Mouse (Mus musculus) megakaryocyte, embryonic 14.5 days (primary cell): ENCODE measurements at regions not wholly inside any gene's neighbourhood (a gene's known extent, or its start where the extent isn't known, plus 50 kb on each side); places are given as distances from the start of the nearest gene placed in this dataset.
"Not testable (repeated sequence)": the region's sequence is repeated elsewhere in the genome, so short reads cannot be mapped to it uniquely, and the experiment has no call there.

Experiments used
- H3K27me3 ChIP-seq: replicated peaks from 2 replicates; pipeline ENCODE3; 2012; ENCODE audit warnings: inconsistent platforms
- H3K36me3 ChIP-seq: replicated peaks from 2 replicates; pipeline ENCODE3; 2012; ENCODE audit warnings: low read length, inconsistent platforms, mixed read lengths
- H3K4me1 ChIP-seq: 2 replicates; pipeline ENCODE4 v1.6.1; 2012; ENCODE audit warnings: inconsistent platforms
- H3K4me3 ChIP-seq: replicated peaks from 2 replicates; pipeline ENCODE3; 2012; ENCODE audit warnings: moderate library complexity, mild to moderate bottlenecking, inconsistent platforms
- H3K9me3 ChIP-seq: 2 replicates; pipeline ENCODE4 v1.6.1; 2012; ENCODE audit warnings: inconsistent platforms
- FLI1 ChIP-seq: IDR thresholded peaks from 2 replicates; pipeline ENCODE4 v1.6.1; 2012; ENCODE audit warnings: low read length, inconsistent platforms, mixed read lengths
- GATA1 ChIP-seq: IDR thresholded peaks from 3 replicates; pipeline ENCODE4 v1.6.1; 2012; ENCODE audit warnings: mixed read lengths, low read length, inconsistent platforms, borderline replicate concordance

DNA sequence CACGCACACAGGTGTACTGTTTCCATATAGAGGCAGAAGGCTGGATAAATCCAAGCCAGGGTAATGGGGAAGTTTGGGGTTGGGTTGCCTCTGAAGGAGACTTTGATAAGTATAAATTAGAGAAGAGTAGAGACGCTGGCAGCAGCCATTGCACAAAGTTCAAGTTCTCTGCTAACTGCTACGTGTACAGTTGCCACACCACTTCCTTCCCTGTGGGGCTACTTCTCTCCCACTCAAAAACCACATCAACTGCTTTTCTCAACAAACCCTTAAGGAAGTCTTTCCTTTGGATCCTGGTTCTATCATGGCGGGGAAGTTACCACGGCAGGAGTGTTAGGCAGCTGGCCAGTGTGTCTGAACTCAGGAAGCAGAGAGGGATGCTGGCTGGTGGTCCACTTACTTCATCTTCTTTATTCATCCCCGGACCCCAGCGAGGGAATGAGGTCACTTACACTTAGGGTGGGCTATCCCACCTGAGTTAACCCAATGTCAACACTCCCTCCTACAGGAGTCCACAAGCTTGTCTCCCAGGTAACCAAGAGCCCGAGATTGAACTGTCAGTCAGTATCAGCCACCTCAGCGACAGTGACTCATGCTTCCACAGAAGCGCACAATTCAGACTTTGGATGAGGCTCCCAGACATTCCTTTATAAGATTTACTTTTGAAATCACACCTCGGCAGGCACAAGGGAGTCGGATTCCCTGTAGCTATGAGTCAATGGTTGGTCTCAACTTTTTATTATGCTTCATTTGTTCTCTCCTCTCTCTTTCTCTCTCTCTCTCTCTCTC lies 84.3 kb downstream of the Rassf10 start:
- H3K9me3 ChIP-seq = no peaks in the 10 kb centered on the region
- H3K36me3 ChIP-seq = no peaks in the 10 kb centered on the region
- H3K4me1 ChIP-seq = no peaks in the 10 kb centered on the region
- peaks cover 2% of the 10 kb centered on the region for H3K27me3 ChIP-seq
- TF ChIP-seq FLI1 (no peak), GATA1 (no peak)
- H3K4me3 ChIP-seq = no peak overlapping the region

DNA sequence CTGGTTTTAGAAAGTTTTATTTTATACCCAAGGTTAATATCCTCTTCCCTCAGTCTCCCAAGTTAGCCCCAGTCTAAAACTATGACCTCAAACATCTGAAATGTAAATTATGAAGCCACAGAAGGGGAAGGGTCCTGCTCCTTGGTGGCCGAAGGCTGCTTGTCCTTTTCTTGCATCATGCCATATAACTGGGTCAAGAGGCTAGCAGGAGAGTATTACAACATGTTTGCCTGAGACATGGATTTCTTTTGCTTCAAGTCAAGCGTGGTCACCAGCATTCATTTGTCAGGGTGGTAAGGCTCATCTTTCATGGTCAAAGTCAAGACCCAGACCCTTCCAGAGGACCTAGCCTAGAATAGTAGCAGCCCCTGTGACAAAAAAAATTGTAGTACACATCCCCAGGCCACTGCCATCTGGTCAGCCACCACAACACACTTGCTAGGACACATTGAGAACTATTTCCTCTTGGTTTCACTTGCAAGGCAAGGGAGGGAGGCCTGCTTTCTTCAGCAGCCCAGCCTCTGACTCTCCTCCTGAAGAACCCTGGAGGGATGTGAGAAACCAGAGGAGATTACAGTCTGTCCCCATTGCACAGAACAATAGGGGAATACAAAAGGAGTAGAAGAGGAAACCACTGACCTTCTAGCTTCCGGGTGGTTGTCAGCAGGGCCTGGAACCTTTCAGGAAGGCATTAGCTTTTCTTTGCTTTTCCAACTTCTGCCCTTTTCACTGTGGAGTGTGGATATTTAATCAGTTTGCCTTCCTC lies 85.3 kb downstream of the Rassf10 start:
- no peak overlapping the region for H3K4me3 ChIP-seq
- peaks cover 2% of the 10 kb centered on the region for H3K27me3 ChIP-seq
- TF ChIP-seq GATA1 = no peak
- no peak for TF ChIP-seq FLI1
- H3K36me3 ChIP-seq = no peaks in the 10 kb centered on the region
- no peaks in the 10 kb centered on the region for H3K4me1 ChIP-seq
- no peaks in the 10 kb centered on the region for H3K9me3 ChIP-seq

DNA sequence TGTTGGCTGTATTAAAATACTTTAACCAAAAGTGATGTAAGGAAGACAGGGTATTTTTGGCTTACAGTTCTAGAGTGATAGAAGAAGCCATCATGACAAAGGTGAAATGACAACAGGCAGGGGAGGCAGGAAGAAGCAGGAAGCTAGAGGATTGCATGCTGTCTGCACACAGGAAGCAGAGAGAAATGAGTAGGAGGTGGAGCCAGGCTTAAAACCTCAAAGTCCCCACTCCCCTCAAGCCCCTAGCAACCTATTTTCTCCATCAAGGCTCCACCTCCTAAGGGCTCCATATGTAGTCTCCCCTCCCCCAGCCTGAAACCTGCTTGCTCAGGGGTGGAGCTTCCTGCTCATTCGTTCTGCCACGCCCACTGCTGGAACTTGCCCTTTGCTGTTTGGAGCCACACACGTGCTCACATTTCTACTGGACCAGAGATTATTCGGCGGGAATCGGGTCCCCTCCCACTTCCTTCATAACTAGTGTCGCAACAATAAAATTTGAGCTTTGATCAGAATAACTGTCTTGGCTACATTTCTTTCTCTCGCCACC lies 91.9 kb downstream of the Rassf10 start:
- H3K9me3 ChIP-seq, H3K27me3 ChIP-seq, H3K4me3 ChIP-seq, H3K4me1 ChIP-seq, H3K36me3 ChIP-seq: not testable (repeated sequence)

DNA sequence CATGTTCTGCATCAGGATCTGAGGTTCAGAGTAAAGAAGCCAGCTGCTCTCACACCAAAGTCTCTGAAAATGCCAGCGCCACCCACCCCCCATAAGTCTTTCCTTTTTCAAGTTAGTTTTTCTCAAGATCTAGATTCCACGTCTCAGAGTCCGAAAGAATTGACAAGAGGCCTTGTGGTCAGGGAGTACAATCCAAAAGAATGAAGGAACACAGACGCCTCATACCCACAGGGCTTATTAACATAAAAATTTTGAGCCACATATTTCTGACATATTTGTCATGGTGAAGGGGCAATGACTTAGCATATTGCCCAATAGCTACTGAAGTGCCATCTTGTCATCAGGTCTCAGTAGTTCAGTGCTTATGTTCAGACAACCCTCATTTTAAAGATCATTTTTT lies 92.6 kb downstream of the Rassf10 start:
- Histone ChIP-seq H3K27me3 (no peaks in the 10 kb centered on the region), H3K9me3 (no peaks in the 10 kb centered on the region), H3K36me3 (no peaks in the 10 kb centered on the region), H3K4me1 (no peaks in the 10 kb centered on the region), H3K4me3 (no peak overlapping the region)
- TF ChIP-seq GATA1 (no peak), FLI1 (no peak)

DNA sequence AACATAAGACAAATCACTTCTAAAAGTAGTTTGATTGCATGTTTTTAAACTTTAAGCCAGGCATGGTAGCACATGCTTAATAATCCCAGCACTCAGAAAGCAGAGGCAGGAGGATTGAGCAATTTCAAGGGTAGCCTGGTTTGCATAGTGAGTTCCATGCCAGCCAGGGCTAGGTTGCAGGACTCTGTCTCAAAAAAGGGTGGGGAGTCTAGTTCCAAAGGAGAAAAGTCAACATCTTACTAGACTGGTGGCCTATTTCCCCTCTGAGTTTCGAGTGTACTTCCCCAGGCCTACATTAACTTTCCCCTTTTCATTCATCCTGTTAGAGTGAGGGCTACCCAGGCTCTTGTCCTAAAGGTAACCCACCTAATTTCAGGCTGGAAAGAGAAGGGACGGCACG lies 93.8 kb downstream of the Rassf10 start:
- no peaks in the 10 kb centered on the region for H3K9me3 ChIP-seq
- H3K27me3 ChIP-seq = no peaks in the 10 kb centered on the region
- no peaks in the 10 kb centered on the region for H3K36me3 ChIP-seq
- H3K4me3 ChIP-seq = no peak overlapping the region
- H3K4me1 ChIP-seq = no peaks in the 10 kb centered on the region
- no peak for TF ChIP-seq GATA1
- TF ChIP-seq FLI1 = no peak

DNA sequence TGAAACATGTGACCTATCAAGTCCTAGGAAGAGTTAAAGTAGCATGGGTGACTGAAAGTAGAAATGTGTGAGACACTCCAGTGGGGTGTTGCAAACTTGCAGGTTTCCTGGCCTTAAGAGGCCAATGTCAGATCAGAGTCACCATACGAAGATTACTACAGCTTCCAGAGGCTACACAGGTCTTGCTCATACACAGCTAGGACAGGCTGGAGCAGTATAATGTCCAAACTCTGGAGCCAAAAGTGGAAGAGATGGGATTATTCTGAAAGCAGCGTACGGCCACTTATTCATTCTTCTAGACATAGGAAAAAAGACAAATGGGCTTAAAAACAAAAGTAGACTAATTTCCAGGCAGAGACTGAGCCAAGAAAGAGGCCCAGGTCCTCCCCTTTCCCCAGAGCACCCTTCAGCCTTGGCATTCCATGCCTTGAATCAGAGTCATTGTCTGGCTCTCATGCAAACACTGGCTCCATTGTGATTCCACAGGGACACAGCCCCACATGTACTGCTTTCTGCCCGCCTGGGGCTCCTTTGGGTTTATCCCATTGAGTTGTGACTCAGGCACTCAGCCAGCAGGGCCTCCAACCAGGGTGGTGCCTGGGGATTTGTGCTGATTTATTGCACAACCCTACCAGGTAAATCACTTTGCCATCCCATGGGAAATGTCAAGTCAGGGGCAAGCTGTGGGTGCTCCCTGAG lies 94.5 kb downstream of the Rassf10 start:
- no peaks in the 10 kb centered on the region for H3K4me1 ChIP-seq

DNA sequence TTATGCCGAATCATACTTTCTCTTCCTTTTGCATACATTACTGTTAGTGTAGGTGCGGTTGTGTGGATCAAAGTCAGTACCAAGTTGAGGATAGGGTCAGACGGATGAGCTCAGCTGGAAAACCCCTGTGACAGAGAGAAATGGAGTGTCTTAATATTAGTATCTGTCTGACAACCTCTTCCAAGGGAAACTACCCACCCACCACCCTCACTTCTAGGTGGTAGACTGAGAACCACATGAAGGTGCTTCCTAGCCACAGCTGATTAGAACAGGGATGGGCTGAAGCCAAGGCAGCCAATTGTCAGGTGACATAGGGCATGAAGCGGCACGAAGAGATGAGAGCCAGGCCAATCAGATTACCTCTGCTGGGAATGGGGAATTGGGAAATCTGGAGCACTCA lies 95.7 kb downstream of the Rassf10 start:
- Histone ChIP-seq H3K4me3 (no peak overlapping the region), H3K36me3 (no peaks in the 10 kb centered on the region), H3K4me1 (no peaks in the 10 kb centered on the region), H3K9me3 (no peaks in the 10 kb centered on the region), H3K27me3 (no peaks in the 10 kb centered on the region)
- TF ChIP-seq GATA1 (no peak), FLI1 (no peak)

More for the DNA sequence above, 94.5 kb downstream of the Rassf10 start:
- Histone ChIP-seq H3K36me3 (no peaks in the 10 kb centered on the region), H3K9me3 (no peaks in the 10 kb centered on the region), H3K4me3 (no peak overlapping the region), H3K27me3 (no peaks in the 10 kb centered on the region)
- TF ChIP-seq GATA1 = no peak
- TF ChIP-seq FLI1 = no peak

DNA sequence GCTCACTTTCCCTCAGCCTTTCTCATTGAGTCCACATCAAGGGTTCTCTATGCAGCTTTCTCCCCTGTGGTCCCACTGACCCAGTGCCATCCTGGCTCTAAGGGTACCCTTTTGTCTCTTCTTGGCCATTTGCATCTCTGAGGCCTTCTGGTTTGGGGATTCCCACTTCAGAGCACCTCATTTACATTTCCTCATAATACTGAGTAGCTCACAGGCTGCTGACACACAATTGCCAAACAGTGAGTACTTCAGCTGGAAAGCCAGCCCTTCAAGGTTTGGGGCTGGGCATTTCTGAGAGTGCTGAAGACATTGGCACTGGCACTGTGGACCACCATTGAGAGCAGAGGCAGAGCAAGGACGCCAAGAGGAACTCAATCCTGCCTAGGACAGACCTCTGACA lies 99.2 kb downstream of the Rassf10 start:
- Histone ChIP-seq H3K4me1 (no peaks in the 10 kb centered on the region), H3K9me3 (no peaks in the 10 kb centered on the region), H3K4me3 (no peak overlapping the region), H3K27me3 (no peaks in the 10 kb centered on the region), H3K36me3 (no peaks in the 10 kb centered on the region)
- TF ChIP-seq FLI1 = no peak
- no peak for TF ChIP-seq GATA1

DNA sequence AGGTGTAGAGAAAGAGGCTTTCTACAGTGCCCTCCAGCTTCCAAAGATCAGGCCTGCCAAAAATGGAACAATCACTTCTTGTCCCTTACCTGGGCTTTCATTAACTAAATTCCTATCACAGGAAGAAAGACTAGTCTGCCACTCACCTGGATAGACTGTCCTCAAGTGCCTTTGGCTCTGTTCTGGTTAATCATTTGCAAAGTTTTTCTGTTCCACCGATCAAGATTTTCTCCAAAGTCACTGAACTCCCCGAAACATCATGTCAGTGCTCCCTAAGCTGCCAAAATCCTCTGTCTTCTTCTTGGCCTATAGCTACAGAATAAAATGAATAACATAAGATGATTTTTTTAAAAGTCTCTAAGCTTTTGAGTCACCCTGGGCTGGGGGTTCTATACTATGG lies 102.7 kb downstream of the Rassf10 start:
- no peaks in the 10 kb centered on the region for H3K4me1 ChIP-seq
- H3K27me3 ChIP-seq = peaks cover 6% of the 10 kb centered on the region
- TF ChIP-seq FLI1 (no peak), GATA1 (no peak)

More for the DNA sequence above, 102.7 kb downstream of the Rassf10 start:
- H3K9me3 ChIP-seq = no peaks in the 10 kb centered on the region
- H3K36me3 ChIP-seq = no peaks in the 10 kb centered on the region
- H3K4me3 ChIP-seq = no peak overlapping the region
